Mouse (Mus musculus): ENCODE measurements at regions not wholly inside any gene's neighbourhood (a gene's known extent, or its start where the extent isn't known, plus 50 kb on each side); places are given as distances from the start of the nearest gene placed in this dataset.
"Not testable (repeated sequence)": the region's sequence is repeated elsewhere in the genome, so short reads cannot be mapped to it uniquely, and the experiment has no call there.

DNA sequence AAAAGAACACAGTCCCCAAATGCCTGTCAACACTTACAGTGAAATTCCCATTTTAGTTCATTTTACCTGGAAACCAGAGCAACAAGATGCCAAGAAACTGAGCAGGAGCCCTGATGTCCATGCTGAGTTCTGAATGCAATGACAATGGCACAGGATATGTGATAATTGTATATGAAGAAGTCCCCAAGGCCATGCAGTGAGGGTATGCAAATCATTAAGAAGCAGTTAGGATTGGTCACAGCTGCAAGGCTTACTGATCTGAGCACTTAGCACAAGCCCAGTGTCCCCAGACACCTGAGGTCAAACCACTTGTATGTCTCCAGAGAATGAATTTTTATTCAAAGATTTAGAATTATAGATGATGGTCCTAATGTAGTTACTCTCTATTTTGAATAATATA is 419.0 kb upstream of the Tacstd2 start:
- DNase-seq (ENCODE audit: extremely low read depth); H3K79me2 ChIP-seq (replicated peaks; ENCODE audit: control insufficient read depth, extremely low read depth, insufficient read depth, poor library complexity, severe bottlenecking); dilution Hi-C loops (cut with MboI; ENCODE audit: extremely low pct_ligation_motif_present, extremely low pct_unique_long_range_greater_than_20kb, low sequenced_read_pairs): not testable (repeated sequence)

DNA sequence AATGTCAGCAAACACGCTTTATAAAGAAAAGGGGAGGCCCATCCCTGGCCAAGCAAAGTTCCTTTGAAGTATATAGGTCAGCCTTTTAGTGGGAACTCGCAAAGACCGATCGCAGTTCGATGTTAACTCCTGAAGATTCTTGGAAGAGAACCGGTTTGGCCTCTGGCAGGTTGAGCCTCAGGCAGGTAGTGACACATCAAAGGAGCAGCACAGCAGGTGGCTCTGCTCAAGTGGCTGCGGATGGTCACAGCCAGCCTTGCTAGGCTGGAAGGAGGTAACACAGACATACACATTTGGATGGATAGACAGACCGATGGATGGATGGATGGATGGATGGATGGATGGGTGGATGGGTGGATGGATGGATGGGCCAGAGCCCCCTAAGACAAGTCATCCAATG is 395.9 kb upstream of the Tacstd2 start:
- H3K27ac ChIP-seq (ENCODE audit: insufficient read depth, low read depth); H3K4me2 ChIP-seq (ENCODE audit: insufficient read depth, low read depth, poor library complexity, severe bottlenecking); H3K4me1 ChIP-seq (ENCODE audit: control insufficient read depth in 1 of 2, insufficient read depth in 2 of 2); H3K27me3 ChIP-seq (replicated peaks); DNase-seq (ENCODE audit: extremely low read depth); H3K36me3 ChIP-seq (replicated peaks in 1 of 2; ENCODE audit: control insufficient read depth in 1 of 2, insufficient read depth in 1 of 2, low read length in 1 of 2); H3K9me3 ChIP-seq (replicated peaks; ENCODE audit: low read length); H3K9ac ChIP-seq (ENCODE audit: insufficient read depth, low read depth); H3K79me2 ChIP-seq (replicated peaks; ENCODE audit: control insufficient read depth, extremely low read depth, insufficient read depth, poor library complexity, severe bottlenecking); in situ Hi-C loops (cut with MboI; ENCODE audit: low pct_ligation_motif_present, low pct_unique_long_range_greater_than_20kb, low sequenced_read_pairs); H3K4me3 ChIP-seq (replicated peaks in 1 of 3; ENCODE audit: low read depth in 2 of 3, low read length in 2 of 3, poor library complexity in 1 of 3); dilution Hi-C loops (cut with MboI; ENCODE audit: extremely low pct_ligation_motif_present, extremely low pct_unique_long_range_greater_than_20kb, low sequenced_read_pairs): not testable (repeated sequence)

More for the DNA sequence above, 419.0 kb upstream of the Tacstd2 start:
- H3K9ac ChIP-seq (ENCODE audit: insufficient read depth, low read depth); H3K9me3 ChIP-seq (replicated peaks; ENCODE audit: low read length); H3K4me3 ChIP-seq (replicated peaks in 1 of 3; ENCODE audit: low read depth in 2 of 3, low read length in 2 of 3, poor library complexity in 1 of 3); H3K4me2 ChIP-seq (ENCODE audit: insufficient read depth, low read depth, poor library complexity, severe bottlenecking); H3K36me3 ChIP-seq (replicated peaks in 1 of 2; ENCODE audit: control insufficient read depth in 1 of 2, insufficient read depth in 1 of 2, low read length in 1 of 2); H3K27me3 ChIP-seq (replicated peaks); H3K27ac ChIP-seq (ENCODE audit: insufficient read depth, low read depth); in situ Hi-C loops (cut with MboI; ENCODE audit: low pct_ligation_motif_present, low pct_unique_long_range_greater_than_20kb, low sequenced_read_pairs): not testable (repeated sequence)
- H3K4me1 ChIP-seq (ENCODE audit: control insufficient read depth in 1 of 2, insufficient read depth in 2 of 2), result peaks cover 0 to 11% of the 10 kb centered on the region in 2 experiments; a peak in 3 of 4 replicates

DNA sequence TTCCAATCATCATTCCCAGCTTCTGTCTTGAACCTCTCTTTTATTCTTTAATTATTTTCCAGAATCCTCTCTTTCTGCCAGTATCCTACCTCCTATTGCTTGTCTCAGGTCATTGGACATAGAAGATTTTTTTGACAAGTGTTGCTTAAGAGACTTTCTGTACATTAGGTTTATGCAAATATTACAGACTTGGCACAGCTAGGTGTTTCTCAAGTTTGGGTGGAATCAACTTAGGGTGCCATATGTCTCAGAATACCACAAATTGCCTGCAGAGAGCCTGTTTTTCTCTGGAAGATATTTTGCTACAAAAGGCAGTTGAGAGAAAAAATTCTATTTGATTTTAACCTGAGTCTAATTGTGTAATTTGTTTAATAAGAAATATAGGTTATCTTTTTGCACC is 386.9 kb upstream of the Tacstd2 start:
- dilution Hi-C loops (cut with MboI; ENCODE audit: extremely low pct_ligation_motif_present, extremely low pct_unique_long_range_greater_than_20kb, low sequenced_read_pairs) (no loop called here), in situ Hi-C loops (cut with MboI; ENCODE audit: low pct_ligation_motif_present, low pct_unique_long_range_greater_than_20kb, low sequenced_read_pairs) (no loop called here)
- no peaks in the 10 kb centered on the region for H3K27me3 ChIP-seq (replicated peaks)
- no peak overlapping the region for H3K9ac ChIP-seq (ENCODE audit: insufficient read depth, low read depth)
- no peaks in the 10 kb centered on the region for H3K79me2 ChIP-seq (replicated peaks; ENCODE audit: control insufficient read depth, extremely low read depth, insufficient read depth, poor library complexity, severe bottlenecking)
- no peak for TF ChIP-seq SMC3 (IDR thresholded peaks at IDR 0.05; ENCODE audit: low read depth, low read length)
- TF ChIP-seq JUND (conservative IDR thresholded peaks at IDR 0.05; ENCODE audit: low read depth, low read length), result no peak
- no peak for TF ChIP-seq NRF1 (IDR thresholded peaks at IDR 0.05; ENCODE audit: low read depth, low read length)
- no peak for TF ChIP-seq BHLHE40 (IDR thresholded peaks at IDR 0.05; ENCODE audit: low read depth, low read length)
- no peak for TF ChIP-seq SIN3A (IDR thresholded peaks at IDR 0.05; ENCODE audit: low read length)
- TF ChIP-seq GABPA (IDR thresholded peaks at IDR 0.05; ENCODE audit: insufficient replicate concordance, low read depth, low read length), result no peak
- no peak for TF ChIP-seq E2F4 (IDR thresholded peaks at IDR 0.05; ENCODE audit: insufficient replicate concordance, low read depth, low read length)
- no peak for TF ChIP-seq POLR2AphosphoS2 (IDR thresholded peaks at IDR 0.05; ENCODE audit: low read depth, low read length)
- no peak for TF ChIP-seq USF1 (IDR thresholded peaks at IDR 0.05; ENCODE audit: low read depth, low read length)
- no peak for TF ChIP-seq MAX (IDR thresholded peaks at IDR 0.05; ENCODE audit: low read length)
- TF ChIP-seq UBTF (IDR thresholded peaks at IDR 0.05; ENCODE audit: low read depth, low read length), result no peak
- TF ChIP-seq IRF4 (IDR thresholded peaks at IDR 0.05; ENCODE audit: low read depth, low read length), result no peak
- TF ChIP-seq TCF12 (IDR thresholded peaks at IDR 0.05; ENCODE audit: low read depth, low read length), result no peak
- TF ChIP-seq CHD2 (IDR thresholded peaks at IDR 0.05; ENCODE audit: low read length), result no peak
- TF ChIP-seq PAX5 (IDR thresholded peaks at IDR 0.05; ENCODE audit: low read length), result no peak
- TF ChIP-seq MXI1 (IDR thresholded peaks at IDR 0.05; ENCODE audit: low read depth, low read length), result no peak
- no peak for TF ChIP-seq ZKSCAN1 (IDR thresholded peaks at IDR 0.05; ENCODE audit: borderline replicate concordance, low read depth, low read length)
- no peak for TF ChIP-seq MAZ (IDR thresholded peaks at IDR 0.05; ENCODE audit: low read depth, low read length)
- no peak for TF ChIP-seq ETS1 (conservative IDR thresholded peaks at IDR 0.05; ENCODE audit: low read depth, low read length)
- no peak overlapping the region for H3K4me3 ChIP-seq (replicated peaks in 1 of 3; ENCODE audit: low read depth in 2 of 3, low read length in 2 of 3, poor library complexity in 1 of 3)
- no peaks in the 10 kb centered on the region for H3K9me3 ChIP-seq (replicated peaks; ENCODE audit: low read length)
- H3K36me3 ChIP-seq (replicated peaks in 1 of 2; ENCODE audit: control insufficient read depth in 1 of 2, insufficient read depth in 1 of 2, low read length in 1 of 2), result no peaks in the 10 kb centered on the region
- no peak overlapping the region for H3K4me2 ChIP-seq (ENCODE audit: insufficient read depth, low read depth, poor library complexity, severe bottlenecking)
- H3K4me1 ChIP-seq (ENCODE audit: control insufficient read depth in 1 of 2, insufficient read depth in 2 of 2), result peaks cover 0 to 12% of the 10 kb centered on the region in 2 experiments; a peak in 1 of 4 replicates
- no peak for DNase-seq (ENCODE audit: extremely low read depth)
- no peak overlapping the region for H3K27ac ChIP-seq (ENCODE audit: insufficient read depth, low read depth)

Measured in CH12.LX (cell line).